Mouse (Mus musculus) midbrain, embryonic 16.5 days (tissue): ENCODE measurements around the gene Hgfac. TPM values are rescaled to one million over a fixed set of nuclear protein-coding genes. Genes with fewer than 3 reads are reported as not detected.

Experiments
- ATAC-seq: fragments of 200-750 bp; cut with Nextera tagmentation; 2 replicates; pipeline ENCODE4 v1.8.0; 2017; ENCODE audit warnings: moderate TSS enrichment
- H3K27ac ChIP-seq: fragments of 300-500 bp; sonication (generic); 2 replicates; pipeline ENCODE4 v1.5.1; 2014; ENCODE audit warnings: mild to moderate bottlenecking, low read length, mixed read lengths
- H3K27me3 ChIP-seq: fragments of 300-500 bp; sonication (generic); 2 replicates; pipeline ENCODE4 v1.6.1; 2014; ENCODE audit warnings: low read depth, low read length, mixed read lengths; ENCODE audit not compliant: control insufficient read depth, insufficient read depth
- H3K36me3 ChIP-seq: fragments of 300-500 bp; sonication (generic); 2 replicates; pipeline ENCODE4 v1.6.1; 2014; ENCODE audit warnings: mild to moderate bottlenecking, low read length, moderate library complexity, mixed read lengths; ENCODE audit not compliant: control insufficient read depth, insufficient read depth
- H3K4me1 ChIP-seq: fragments of 300-500 bp; sonication (generic); 2 replicates; pipeline ENCODE4 v1.6.1; 2014; ENCODE audit warnings: mild to moderate bottlenecking, low read length, mixed read lengths; ENCODE audit not compliant: control insufficient read depth, insufficient read depth
- H3K4me2 ChIP-seq: fragments of 300-500 bp; sonication (generic); 2 replicates; pipeline ENCODE4 v1.6.1; 2014; ENCODE audit warnings: mild to moderate bottlenecking, low read length, mixed read lengths
- H3K4me3 ChIP-seq: fragments of 300-500 bp; sonication (generic); 2 replicates; pipeline ENCODE4 v1.5.1; 2014; ENCODE audit warnings: low read depth, mild to moderate bottlenecking, low read length, moderate library complexity, mixed read lengths
- H3K9ac ChIP-seq: fragments of 300-500 bp; sonication (generic); 2 replicates; pipeline ENCODE4 v1.6.1; 2014; ENCODE audit warnings: low read depth, low read length, mixed read lengths
- H3K9me3 ChIP-seq: fragments of 300-500 bp; sonication (generic); replicated peaks from 2 replicates; pipeline ENCODE4 v1.6.1; 2014; ENCODE audit warnings: mild to moderate bottlenecking, low read length, mixed read lengths; ENCODE audit not compliant: control insufficient read depth, poor library complexity, severe bottlenecking
- WGBS: fragments of 180-500 bp; shearing (Covaris S2); extraction: QIAGEN DNeasy Blood & Tissue Kit; methylation state at CpG from one replicate; pipeline ENCODE4 v1.1.7; 2014; 5-methylcytosine and 5-hydroxymethylcytosine counted together
- polyA plus RNA-seq: library from polyadenylated mRNA; unstranded; fragments of >200 nt; fragmentation: Nextera tagmentation; extraction: Ambion mirVana; gene quantifications from 2 replicates; pipeline ENCODE4 v1.2.1, GENCODE M21; 2015

The Hgfac gene
- polyA plus RNA-seq, 1 experiment from 2014 or later: 0.16 TPM

- no peak for ATAC-seq
- Histone ChIP-seq H3K36me3 (no peaks in the 10 kb centered on the region), H3K9ac (no peak overlapping the region), H3K9me3 (no peaks in the 10 kb centered on the region), H3K27ac (no peak overlapping the region), H3K27me3 (no peaks in the 10 kb centered on the region), H3K4me1 (peaks cover 11% of the 10 kb centered on the region; the same call in 1 of the 2 replicates), H3K4me2 (no peak overlapping the region), H3K4me3 (no peak overlapping the region)
- 97% methylated on average over 3 of the region's 3 CpGs for WGBS
Measured at GRCm38 (mm10) chr5:35054628-35055027, 13.3 kb downstream of the Hgfac start.

GRCm38 (mm10) chr5:35055076-35055475 is 13.8 kb downstream of the Hgfac start:
- no peak overlapping the region for H3K4me2 ChIP-seq
- H3K4me1 ChIP-seq: peaks cover 11% of the 10 kb centered on the region; the same call in 1 of the 2 replicates
- no peak overlapping the region for H3K4me3 ChIP-seq
- no peaks in the 10 kb centered on the region for H3K9me3 ChIP-seq
- no peaks in the 10 kb centered on the region for H3K36me3 ChIP-seq
- no peak overlapping the region for H3K9ac ChIP-seq
- WGBS: 70% methylated on average over 12 of the region's 12 CpGs
- H3K27me3 ChIP-seq: no peaks in the 10 kb centered on the region; the same call in 1 of the 2 replicates
- no peak for ATAC-seq
- H3K27ac ChIP-seq: no peak overlapping the region

GRCm38 (mm10) chr5:35056604-35057432 is 15.5 kb downstream of the Hgfac start, which contains the start of gene Dok7:
TSS of gene Dok7 (plus strand) at chr5:35056766.
- peak within 1 kb of the TSS; percentile 81 for H3K9ac ChIP-seq
- H3K27me3 ChIP-seq: no peaks in the 10 kb centered on the region; the same call in 1 of the 2 replicates
- H3K4me3 ChIP-seq: peak within 1 kb of the TSS; percentile 71
- no peaks in the 10 kb centered on the region for H3K9me3 ChIP-seq
- ATAC-seq: peak; percentile 83
- peak within 1 kb of the TSS; percentile 62 for H3K27ac ChIP-seq
- H3K36me3 ChIP-seq: no peaks in the 10 kb centered on the region
- peaks cover 11% of the 10 kb centered on the region; the same call in 1 of the 2 replicates for H3K4me1 ChIP-seq
- WGBS: under 1% methylated on average over 58 of the region's 74 CpGs
- H3K4me2 ChIP-seq: peak within 1 kb of the TSS; percentile 92

- H3K27me3 ChIP-seq: no peaks in the 10 kb centered on the region; the same call in 1 of the 2 replicates
- ATAC-seq: no peak
- peaks cover 11% of the 10 kb centered on the region; the same call in 1 of the 2 replicates for H3K4me1 ChIP-seq
- no peaks in the 10 kb centered on the region for H3K36me3 ChIP-seq
- peak overlapping the region; percentile 81 for H3K9ac ChIP-seq
- no peaks in the 10 kb centered on the region for H3K9me3 ChIP-seq
- H3K27ac ChIP-seq: no peak overlapping the region
- peak overlapping the region; percentile 92 for H3K4me2 ChIP-seq
- WGBS: 16% methylated on average over 4 of the region's 4 CpGs
- peak overlapping the region; percentile 71 for H3K4me3 ChIP-seq
Measured at GRCm38 (mm10) chr5:35057582-35057981, 16.3 kb downstream of the Hgfac start.

- no peak for ATAC-seq
- H3K4me3 ChIP-seq: peak overlapping the region; percentile 71
- H3K4me2 ChIP-seq: peak overlapping the region; percentile 92
- no peaks in the 10 kb centered on the region for H3K36me3 ChIP-seq
- no peaks in the 10 kb centered on the region for H3K9me3 ChIP-seq
- H3K27me3 ChIP-seq: no peaks in the 10 kb centered on the region; the same call in 1 of the 2 replicates
- WGBS: 55% methylated on average over 1 of the region's 1 CpGs
- H3K9ac ChIP-seq: 0 out of 2 replicates have a peak overlapping the region, but pooled peaks have one; percentile 81
- H3K4me1 ChIP-seq: peaks cover 11% of the 10 kb centered on the region; the same call in 1 of the 2 replicates
- no peak overlapping the region for H3K27ac ChIP-seq
Measured at GRCm38 (mm10) chr5:35058216-35058615, 16.9 kb downstream of the Hgfac start.

GRCm38 (mm10) chr5:35060098-35060497 is 18.8 kb downstream of the Hgfac start:
- Histone ChIP-seq H3K4me3 (no peak overlapping the region), H3K9me3 (no peaks in the 10 kb centered on the region), H3K27me3 (no peaks in the 10 kb centered on the region; the same call in 1 of the 2 replicates), H3K36me3 (no peaks in the 10 kb centered on the region), H3K9ac (no peak overlapping the region), H3K27ac (no peak overlapping the region), H3K4me1 (peaks cover 11% of the 10 kb centered on the region; the same call in 1 of the 2 replicates), H3K4me2 (no peak overlapping the region)
- 75% methylated on average over 3 of the region's 3 CpGs for WGBS
- ATAC-seq: no peak

- Histone ChIP-seq H3K9ac (no peak overlapping the region), H3K27me3 (no peaks in the 10 kb centered on the region), H3K27ac (no peak overlapping the region), H3K4me3 (no peak overlapping the region), H3K4me2 (no peak overlapping the region), H3K36me3 (no peaks in the 10 kb centered on the region), H3K4me1 (no peaks in the 10 kb centered on the region; the same call in 1 of the 2 replicates), H3K9me3 (no peaks in the 10 kb centered on the region)
- ATAC-seq: no peak
- WGBS: 82% methylated on average over 2 of the region's 2 CpGs
Measured at GRCm38 (mm10) chr5:35069841-35070240, 28.5 kb downstream of the Hgfac start.

GRCm38 (mm10) chr5:35070314-35070713 is 29.0 kb downstream of the Hgfac start:
- H3K36me3 ChIP-seq: no peaks in the 10 kb centered on the region
- no peaks in the 10 kb centered on the region; the same call in 1 of the 2 replicates for H3K4me1 ChIP-seq
- no peak for ATAC-seq
- H3K9ac ChIP-seq: no peak overlapping the region
- no peak overlapping the region for H3K4me2 ChIP-seq
- H3K4me3 ChIP-seq: no peak overlapping the region
- H3K27ac ChIP-seq: no peak overlapping the region
- H3K27me3 ChIP-seq: no peaks in the 10 kb centered on the region
- WGBS: 88% methylated on average over 8 of the region's 8 CpGs
- H3K9me3 ChIP-seq: no peaks in the 10 kb centered on the region

- ATAC-seq: no peak
- WGBS: 50% methylated on average over 7 of the region's 7 CpGs
Measured at GRCm38 (mm10) chr5:35070953-35071352, 29.6 kb downstream of the Hgfac start.

More at GRCm38 (mm10) chr5:35070953-35071352, 29.6 kb downstream of the Hgfac start:
- H3K27ac ChIP-seq: no peak overlapping the region
- H3K27me3 ChIP-seq: no peaks in the 10 kb centered on the region
- H3K4me1 ChIP-seq: no peaks in the 10 kb centered on the region; the same call in 1 of the 2 replicates
- H3K36me3 ChIP-seq: peaks cover 2% of the 10 kb centered on the region; the same call in 1 of the 2 replicates
- H3K9ac ChIP-seq: no peak overlapping the region
- H3K4me3 ChIP-seq: no peak overlapping the region
- no peak overlapping the region for H3K4me2 ChIP-seq
- H3K9me3 ChIP-seq: no peaks in the 10 kb centered on the region
